Mouse (Mus musculus) limb, embryonic 12.5 days (tissue): ENCODE data around the gene Tldc2. TPM values are rescaled to one million over a fixed set of nuclear protein-coding genes. Genes with fewer than 3 reads are reported as not detected.
A peak's percentile ranks its signal among the peaks of the same experiment; 100 is the strongest.

ENCODE experiments used
- ATAC-seq: fragments of 200-750 bp; cut with Nextera tagmentation; 2 replicates; pipeline ENCODE4 v1.8.0; 2017; ENCODE audit warnings: low read depth, moderate TSS enrichment; ENCODE audit not compliant: insufficient number of reproducible peaks, insufficient read depth, low FRiP score, low TSS enrichment
- H3K27ac ChIP-seq: fragments of 300-500 bp; sonication (generic); 2 replicates; pipeline ENCODE4 v1.5.1; 2016; ENCODE audit warnings: mild to moderate bottlenecking, moderate library complexity
- H3K27me3 ChIP-seq: fragments of 300-500 bp; sonication (generic); 2 replicates; pipeline ENCODE4 v1.6.1; 2016; ENCODE audit warnings: mild to moderate bottlenecking, moderate library complexity
- H3K36me3 ChIP-seq: fragments of 300-500 bp; sonication (generic); 2 replicates; pipeline ENCODE4 v1.6.1; 2016; ENCODE audit warnings: mild to moderate bottlenecking, moderate library complexity
- H3K4me1 ChIP-seq: fragments of 300-500 bp; sonication (generic); replicated peaks from 2 replicates; pipeline ENCODE4 v1.6.1; 2016
- H3K4me2 ChIP-seq: fragments of 300-500 bp; sonication (generic); 2 replicates; pipeline ENCODE4 v1.6.1; 2016; ENCODE audit warnings: mild to moderate bottlenecking, moderate library complexity
- H3K4me3 ChIP-seq: fragments of 300-500 bp; sonication (generic); replicated peaks from 2 replicates; pipeline ENCODE4 v1.5.1; 2016; ENCODE audit warnings: mild to moderate bottlenecking
- H3K9ac ChIP-seq: fragments of 300-500 bp; sonication (generic); replicated peaks from 2 replicates; pipeline ENCODE4 v1.6.1; 2016; ENCODE audit warnings: mild to moderate bottlenecking, moderate library complexity
- H3K9me3 ChIP-seq: fragments of 300-500 bp; sonication (generic); 2 replicates; pipeline ENCODE4 v1.6.1; 2016; ENCODE audit warnings: mild to moderate bottlenecking, moderate library complexity
- WGBS: fragments of 180-500 bp; shearing (Covaris S2); methylation state at CpG from one replicate; pipeline ENCODE4 v1.1.7; 2016; 5-methylcytosine and 5-hydroxymethylcytosine counted together
- polyA plus RNA-seq: library from polyadenylated mRNA; unstranded; fragments of >200 nt; fragmentation: Nextera tagmentation; extraction: Ambion mirVana; gene quantifications from 2 replicates; pipeline ENCODE4 v1.2.1, GENCODE M21; 2016

Tldc2 gene
- polyA plus RNA-seq, 1 experiment from 2014 or later = not detected

DNA sequence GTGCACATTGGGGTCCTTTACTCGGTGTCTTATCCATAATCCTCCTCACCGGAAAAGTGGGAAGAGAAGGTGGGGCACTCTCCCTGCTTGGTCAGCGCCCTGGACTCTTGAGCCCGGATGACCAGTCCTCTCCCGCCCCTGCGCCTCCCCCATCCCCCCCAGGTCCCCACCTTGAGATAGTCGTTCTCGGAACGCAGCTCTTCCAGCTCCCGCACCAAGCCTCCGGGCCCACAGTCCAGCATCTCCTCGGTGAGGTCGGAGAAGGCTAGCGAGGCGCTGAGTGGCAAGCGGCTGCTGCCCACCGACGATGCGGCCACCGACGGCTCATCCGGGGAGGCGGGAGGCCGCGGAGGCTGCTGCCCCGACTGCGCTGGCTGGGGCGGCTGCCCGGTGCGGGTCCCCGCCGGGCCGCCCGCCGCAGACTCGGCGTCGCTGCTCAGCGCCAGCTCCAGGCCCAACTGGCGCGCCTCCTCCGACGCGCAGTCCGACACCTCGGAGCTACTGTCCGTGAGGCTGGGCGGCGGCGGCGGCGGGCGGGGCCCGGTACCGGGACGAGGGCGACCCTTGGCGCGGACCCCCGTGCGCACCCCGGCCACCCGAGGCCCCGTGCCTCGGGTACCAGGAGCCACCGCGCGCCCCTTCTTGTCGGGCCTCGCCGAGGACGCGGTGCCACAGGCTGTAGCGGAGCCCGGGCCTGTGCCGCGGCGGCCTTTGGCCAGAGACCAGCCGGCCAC, 8.6 kb upstream of the Tldc2 start:
- H3K27me3 ChIP-seq = no peaks in the 10 kb centered on the region
- no peaks in the 10 kb centered on the region for H3K9me3 ChIP-seq
- peaks cover 9% of the 10 kb centered on the region for H3K36me3 ChIP-seq
- H3K4me2 ChIP-seq = peak overlapping the region; percentile 76
- peak overlapping the region; percentile 99 for H3K4me3 ChIP-seq
- H3K9ac ChIP-seq = peak overlapping the region; percentile 99
- peak overlapping the region; percentile 99 for H3K27ac ChIP-seq
- WGBS = under 1% methylated on average over 63 of the region's 79 CpGs
- no peak for ATAC-seq
- peaks cover 50% of the 10 kb centered on the region for H3K4me1 ChIP-seq

DNA sequence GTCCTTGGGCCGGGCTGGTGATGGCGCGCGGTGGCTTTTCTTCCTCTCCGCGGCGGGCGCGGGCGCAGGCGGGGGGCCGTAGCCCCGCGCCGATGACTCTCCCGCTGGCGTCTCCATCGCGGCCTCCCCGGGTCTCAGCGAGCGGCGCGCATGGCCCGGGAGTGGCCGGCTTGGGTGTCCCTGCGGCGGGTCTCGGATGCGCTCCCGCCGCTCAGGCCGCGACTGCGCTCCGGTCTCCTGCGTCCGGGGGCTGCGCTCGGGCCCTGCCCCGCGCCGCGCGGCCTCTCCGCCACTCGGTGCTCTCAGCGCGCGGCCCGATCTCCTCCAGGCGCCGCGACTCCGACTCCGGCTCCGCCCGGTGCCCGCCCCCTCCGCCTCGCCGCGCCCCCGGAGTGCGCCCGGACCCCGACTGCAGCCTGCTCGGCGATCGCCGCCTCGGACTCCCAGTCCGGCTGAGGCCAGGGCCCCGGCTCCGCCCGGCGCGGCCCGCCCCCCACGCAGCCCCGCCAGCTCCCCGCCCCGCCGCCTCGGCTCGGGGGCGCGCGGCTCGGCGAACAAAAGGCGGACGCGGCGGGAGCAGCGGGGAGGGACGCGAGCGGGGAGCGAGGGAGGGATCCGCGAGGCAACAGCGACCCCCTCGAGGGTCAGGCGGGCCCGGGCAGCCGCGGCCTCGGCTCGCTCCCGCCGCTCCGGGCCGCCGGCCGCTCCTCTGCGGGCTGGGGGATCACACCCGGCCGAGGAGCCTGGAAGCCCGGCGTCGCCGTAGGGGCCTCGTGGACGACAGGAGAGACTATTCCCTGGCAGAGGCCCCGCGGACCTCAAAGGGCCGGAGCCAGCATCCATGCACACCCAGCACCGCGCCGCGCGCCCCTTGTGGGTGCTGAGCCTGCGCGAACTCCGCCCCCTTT, 7.8 kb upstream of the Tldc2 start, which contains the start of gene Soga1:
Soga1 (minus strand) TSS at position 462 of the 908 bp plus-strand sequence.
- peaks cover 3% of the 10 kb centered on the region; the same call in 1 of the 2 replicates for H3K36me3 ChIP-seq
- no peaks in the 10 kb centered on the region for H3K27me3 ChIP-seq
- peaks cover 42% of the 10 kb centered on the region for H3K4me1 ChIP-seq
- peak within 1 kb of the TSS; percentile 76 for H3K4me2 ChIP-seq
- H3K9ac ChIP-seq = peak within 1 kb of the TSS; percentile 99
- H3K27ac ChIP-seq = peak within 1 kb of the TSS; percentile 99
- no peaks in the 10 kb centered on the region for H3K9me3 ChIP-seq
- peak within 1 kb of the TSS; percentile 99 for H3K4me3 ChIP-seq
- under 1% methylated on average over 95 of the region's 136 CpGs for WGBS
- ATAC-seq = peak; percentile 88

GRCm38 (mm10) chr2:157079701-157080180, 7.1 kb upstream of the Tldc2 start:
- H3K4me3 ChIP-seq = peak overlapping the region; percentile 99
- H3K9ac ChIP-seq = peak overlapping the region; percentile 99
- H3K4me2 ChIP-seq = peak overlapping the region; percentile 76
- 10% methylated on average over 16 of the region's 16 CpGs for WGBS
- H3K4me1 ChIP-seq = peaks cover 35% of the 10 kb centered on the region
- ATAC-seq = no peak; the same call in 1 of the 2 replicates
- peak overlapping the region; percentile 99 for H3K27ac ChIP-seq
- peaks cover 3% of the 10 kb centered on the region; the same call in 1 of the 2 replicates for H3K36me3 ChIP-seq
- no peaks in the 10 kb centered on the region for H3K9me3 ChIP-seq
- H3K27me3 ChIP-seq = no peaks in the 10 kb centered on the region

DNA sequence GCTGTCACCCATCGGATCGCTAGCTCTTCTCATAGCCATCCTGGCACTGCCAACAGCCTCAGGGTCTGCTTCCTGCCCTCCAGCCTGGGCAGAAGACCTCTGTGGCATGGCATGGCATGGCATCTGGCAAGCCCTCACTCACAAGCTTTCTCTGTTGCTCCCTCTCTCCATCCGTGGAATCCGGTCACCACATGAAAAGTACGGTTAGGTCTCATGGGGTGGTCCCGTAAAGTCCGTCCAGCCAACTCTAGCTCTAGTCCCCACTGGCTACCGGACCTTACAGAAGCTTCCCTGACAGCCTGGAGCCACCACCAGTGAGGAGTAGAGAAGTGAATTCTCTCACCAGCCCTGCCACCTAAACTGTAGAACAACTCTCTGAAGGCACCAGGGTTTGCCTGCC, 5.5 kb upstream of the Tldc2 start:
- 89% methylated on average over 8 of the region's 8 CpGs for WGBS
- no peaks in the 10 kb centered on the region for H3K27me3 ChIP-seq
- H3K4me2 ChIP-seq = no peak overlapping the region
- H3K36me3 ChIP-seq = no peaks in the 10 kb centered on the region; the same call in 1 of the 2 replicates
- no peak overlapping the region for H3K9ac ChIP-seq
- no peak overlapping the region for H3K4me3 ChIP-seq
- H3K27ac ChIP-seq = no peak overlapping the region
- no peaks in the 10 kb centered on the region for H3K9me3 ChIP-seq
- peaks cover 19% of the 10 kb centered on the region for H3K4me1 ChIP-seq
- ATAC-seq = no peak

DNA sequence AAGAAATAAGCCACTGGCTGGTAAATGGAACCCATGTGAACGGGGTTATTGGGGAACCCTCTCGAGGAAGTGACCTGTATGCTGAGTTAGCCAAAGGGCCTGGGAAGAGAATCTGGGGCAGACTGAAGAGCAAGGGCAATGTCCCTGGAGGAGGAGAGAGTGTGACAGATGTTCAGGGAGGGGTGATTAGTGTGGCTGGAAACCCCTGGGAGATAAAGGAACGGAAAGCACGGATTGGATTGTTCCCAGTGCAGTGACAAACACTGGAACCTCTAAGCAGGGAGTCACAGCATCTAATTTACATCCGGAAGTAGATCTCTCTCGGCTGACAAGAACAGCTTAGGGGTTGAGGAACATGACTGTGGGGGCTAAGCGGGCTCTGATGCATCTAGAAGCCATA, 4.9 kb upstream of the Tldc2 start:
- Histone ChIP-seq H3K4me1 (peaks cover 13% of the 10 kb centered on the region), H3K27ac (no peak overlapping the region), H3K9ac (no peak overlapping the region), H3K27me3 (no peaks in the 10 kb centered on the region), H3K4me2 (no peak overlapping the region), H3K9me3 (no peaks in the 10 kb centered on the region), H3K4me3 (no peak overlapping the region), H3K36me3 (no peaks in the 10 kb centered on the region)
- 35% methylated on average over 7 of the region's 7 CpGs for WGBS
- ATAC-seq = no peak

DNA sequence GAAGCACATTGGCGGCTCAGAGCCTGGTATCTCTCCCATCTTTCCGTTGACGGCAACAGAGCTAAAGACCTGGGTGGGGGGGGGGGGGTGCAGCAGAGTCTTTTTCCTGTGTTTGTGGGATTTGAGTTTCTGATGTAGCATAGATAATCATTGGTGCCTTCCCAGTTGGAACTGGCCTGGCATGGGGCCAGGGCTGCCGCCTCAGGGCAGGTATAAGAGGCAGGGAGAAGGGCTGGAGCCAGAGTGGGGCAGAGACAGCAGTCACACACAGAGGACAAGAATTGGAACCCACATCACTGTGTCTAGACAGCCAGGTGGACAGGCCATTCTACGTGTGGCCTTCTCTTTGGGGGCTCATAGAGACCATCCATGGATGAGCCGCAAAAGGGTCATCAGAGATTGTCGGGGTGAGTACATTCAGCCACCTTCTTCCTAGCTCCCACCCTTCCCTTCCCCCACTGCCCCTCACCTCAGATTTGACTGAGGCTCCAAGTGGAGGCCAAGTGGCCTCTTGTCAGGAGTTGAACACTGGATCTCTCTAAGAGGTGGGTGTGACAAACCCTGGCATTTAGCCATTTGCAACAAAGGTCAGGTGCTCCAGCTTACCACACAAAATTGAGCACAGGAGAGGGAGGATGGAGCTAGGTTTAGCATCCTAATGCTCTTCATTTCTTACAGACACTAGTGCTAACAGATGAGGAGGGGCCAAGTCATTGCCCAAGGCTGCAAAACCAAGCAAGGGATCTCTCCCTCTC, 1.8 kb upstream of the Tldc2 start:
- no peaks in the 10 kb centered on the region for H3K27me3 ChIP-seq
- 91% methylated on average over 7 of the region's 7 CpGs for WGBS
- no peak for ATAC-seq

GRCm38 (mm10) chr2:157087536-157088317, 872 bp downstream of the Tldc2 start:
- WGBS = 80% methylated on average over 14 of the region's 14 CpGs
- Histone ChIP-seq H3K4me1 (no peaks in the 10 kb centered on the region), H3K4me2 (no peak overlapping the region), H3K4me3 (no peak overlapping the region), H3K9ac (no peak overlapping the region), H3K9me3 (no peaks in the 10 kb centered on the region), H3K27ac (no peak overlapping the region), H3K36me3 (no peaks in the 10 kb centered on the region), H3K27me3 (peaks cover 5% of the 10 kb centered on the region; the same call in 1 of the 2 replicates)
- ATAC-seq = no peak

More for the DNA sequence above, 1.8 kb upstream of the Tldc2 start:
- no peaks in the 10 kb centered on the region for H3K9me3 ChIP-seq
- no peaks in the 10 kb centered on the region for H3K36me3 ChIP-seq
- H3K9ac ChIP-seq = no peak overlapping the region
- H3K4me1 ChIP-seq = peaks cover 2% of the 10 kb centered on the region; the same call in 1 of the 2 replicates
- H3K4me2 ChIP-seq = no peak overlapping the region
- H3K4me3 ChIP-seq = no peak overlapping the region
- H3K27ac ChIP-seq = no peak overlapping the region

DNA sequence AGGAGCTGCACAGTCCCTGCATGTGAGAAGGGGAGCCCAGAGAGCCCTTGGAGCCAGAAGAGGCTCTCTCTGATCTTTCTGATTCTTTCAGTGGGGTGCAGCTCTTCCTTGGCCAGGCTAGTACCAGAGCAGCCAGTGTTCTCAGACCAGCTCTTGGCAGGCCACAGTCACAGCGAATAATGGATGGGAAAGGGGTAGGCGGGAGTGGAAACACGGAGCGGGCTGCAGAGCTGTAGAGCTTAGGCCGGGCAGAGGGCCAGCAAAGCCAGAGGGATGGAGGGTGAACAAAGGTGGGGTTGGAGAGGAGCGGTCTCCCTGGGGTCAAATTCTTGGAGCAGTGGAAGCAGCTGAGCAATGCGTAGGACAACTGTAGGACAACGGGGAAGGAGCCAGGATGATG, 5.2 kb downstream of the Tldc2 start:
- Histone ChIP-seq H3K27ac (no peak overlapping the region), H3K9ac (no peak overlapping the region), H3K36me3 (0 out of 2 replicates have a peak, but pooled peaks cover 5% of the 10 kb centered on the region), H3K4me2 (no peak overlapping the region), H3K27me3 (peaks cover 5% of the 10 kb centered on the region; the same call in 1 of the 2 replicates), H3K4me3 (no peak overlapping the region), H3K4me1 (no peaks in the 10 kb centered on the region), H3K9me3 (no peaks in the 10 kb centered on the region)
- 63% methylated on average over 8 of the region's 8 CpGs for WGBS
- no peak for ATAC-seq

DNA sequence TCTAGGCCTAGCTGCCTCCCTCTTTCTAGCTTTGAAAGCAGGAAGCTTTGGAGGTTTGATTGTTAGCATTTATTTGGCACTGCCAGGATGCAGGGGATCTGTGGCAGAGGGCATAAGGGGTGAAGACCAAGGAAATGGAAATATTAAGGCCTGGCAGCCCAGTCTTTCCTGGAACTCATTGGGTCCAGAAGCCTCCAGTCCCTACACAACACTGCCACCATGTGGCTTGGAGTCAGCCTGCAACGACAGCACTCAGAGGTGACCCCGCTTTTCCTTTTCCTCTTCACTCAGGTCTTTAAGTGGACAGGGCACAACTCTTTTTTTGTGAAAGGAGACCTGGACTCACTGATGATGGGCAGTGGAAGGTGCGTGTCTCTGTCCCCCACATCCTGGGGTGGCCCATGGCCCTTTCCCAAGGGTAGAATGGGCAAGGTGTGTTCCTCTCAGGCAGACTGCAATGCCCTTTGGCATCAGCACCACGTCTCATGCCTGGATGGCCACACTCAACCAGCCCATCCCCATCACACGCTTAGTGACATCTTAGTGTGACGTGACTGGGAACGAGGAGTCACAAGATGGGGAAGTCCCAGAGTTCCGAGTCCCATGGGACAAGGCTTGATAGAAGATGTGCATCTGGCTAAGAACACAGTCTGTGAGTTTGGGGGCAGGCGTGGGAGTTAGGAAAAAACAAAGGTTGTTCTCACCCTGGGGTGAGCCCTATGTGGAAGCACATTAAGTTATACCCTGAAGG, 8.3 kb downstream of the Tldc2 start:
- H3K36me3 ChIP-seq = peaks cover 33% of the 10 kb centered on the region

More for the DNA sequence above, 8.3 kb downstream of the Tldc2 start:
- WGBS = 67% methylated on average over 9 of the region's 9 CpGs
- Histone ChIP-seq H3K4me2 (no peak overlapping the region), H3K9me3 (no peaks in the 10 kb centered on the region), H3K27me3 (peaks cover 5% of the 10 kb centered on the region; the same call in 1 of the 2 replicates), H3K4me1 (no peaks in the 10 kb centered on the region), H3K27ac (no peak overlapping the region), H3K4me3 (no peak overlapping the region), H3K9ac (no peak overlapping the region; the same call in 1 of the 2 replicates)
- ATAC-seq = no peak
